Mouse (Mus musculus) intestine, postnatal 0 days (tissue): Measurements from ENCODE around the gene Dnajc28. TPM values are rescaled to one million over a fixed set of nuclear protein-coding genes. Genes with fewer than 3 reads are reported as not detected.

Experiments
- ATAC-seq: fragments of 200-750 bp; cut with Nextera tagmentation; 2 replicates; pipeline ENCODE4 v1.8.0; 2017; ENCODE audit warnings: mild to moderate bottlenecking, moderate TSS enrichment, moderate library complexity
- H3K27ac ChIP-seq: fragments of 300-500 bp; sonication (generic); 2 replicates; pipeline ENCODE4 v1.5.1; 2014; ENCODE audit warnings: mild to moderate bottlenecking, low read depth, low read length, moderate library complexity
- H3K27me3 ChIP-seq: fragments of 300-500 bp; sonication (generic); replicated peaks from 2 replicates; pipeline ENCODE4 v1.6.1; 2014; ENCODE audit warnings: low read length, mixed read lengths; ENCODE audit not compliant: control insufficient read depth, insufficient read depth
- H3K36me3 ChIP-seq: fragments of 300-500 bp; sonication (generic); 2 replicates; pipeline ENCODE4 v1.6.1; 2014; ENCODE audit warnings: mild to moderate bottlenecking, moderate library complexity; ENCODE audit not compliant: control insufficient read depth, insufficient read depth
- H3K4me1 ChIP-seq: fragments of 300-500 bp; sonication (generic); replicated peaks from 2 replicates; pipeline ENCODE4 v1.6.1; 2014; ENCODE audit warnings: antibody characterized with exemption, low read length, mixed read lengths; ENCODE audit not compliant: control insufficient read depth, insufficient read depth
- H3K4me2 ChIP-seq: fragments of 300-500 bp; sonication (generic); replicated peaks from 2 replicates; pipeline ENCODE4 v1.6.1; 2014; ENCODE audit warnings: low read depth, mild to moderate bottlenecking, moderate library complexity
- H3K4me3 ChIP-seq: fragments of 300-500 bp; sonication (generic); 2 replicates; pipeline ENCODE4 v1.5.1; 2014; ENCODE audit warnings: low read depth, low read length
- H3K9ac ChIP-seq: fragments of 300-500 bp; sonication (generic); 2 replicates; pipeline ENCODE4 v1.6.1; 2014; ENCODE audit warnings: mild to moderate bottlenecking, low read depth, low read length
- H3K9me3 ChIP-seq: fragments of 300-500 bp; sonication (generic); 2 replicates; pipeline ENCODE4 v1.6.1; 2016; ENCODE audit warnings: mixed run types; ENCODE audit not compliant: control insufficient read depth
- CTCF ChIP-seq: sonication (generic); IDR thresholded peaks from 2 replicates; pipeline ENCODE4 v1.5.1; 2016; ENCODE audit warnings: low read depth, mild to moderate bottlenecking, control low read depth, antibody characterized with exemption, moderate library complexity
- WGBS: fragments of 180-500 bp; shearing (Covaris S2); extraction: QIAGEN DNeasy Blood & Tissue Kit; methylation state at CpG from one replicate; pipeline ENCODE4 v1.1.7; 2014; 5-methylcytosine and 5-hydroxymethylcytosine counted together
- polyA plus RNA-seq: library from polyadenylated mRNA; unstranded; fragments of >200 nt; fragmentation: Nextera tagmentation; extraction: Ambion mirVana; gene quantifications from 2 replicates; pipeline ENCODE4 v1.2.1, GENCODE M21; 2015

Gene Dnajc28
- polyA plus RNA-seq = 1.0 and 1.5 TPM in 2 replicates

DNA sequence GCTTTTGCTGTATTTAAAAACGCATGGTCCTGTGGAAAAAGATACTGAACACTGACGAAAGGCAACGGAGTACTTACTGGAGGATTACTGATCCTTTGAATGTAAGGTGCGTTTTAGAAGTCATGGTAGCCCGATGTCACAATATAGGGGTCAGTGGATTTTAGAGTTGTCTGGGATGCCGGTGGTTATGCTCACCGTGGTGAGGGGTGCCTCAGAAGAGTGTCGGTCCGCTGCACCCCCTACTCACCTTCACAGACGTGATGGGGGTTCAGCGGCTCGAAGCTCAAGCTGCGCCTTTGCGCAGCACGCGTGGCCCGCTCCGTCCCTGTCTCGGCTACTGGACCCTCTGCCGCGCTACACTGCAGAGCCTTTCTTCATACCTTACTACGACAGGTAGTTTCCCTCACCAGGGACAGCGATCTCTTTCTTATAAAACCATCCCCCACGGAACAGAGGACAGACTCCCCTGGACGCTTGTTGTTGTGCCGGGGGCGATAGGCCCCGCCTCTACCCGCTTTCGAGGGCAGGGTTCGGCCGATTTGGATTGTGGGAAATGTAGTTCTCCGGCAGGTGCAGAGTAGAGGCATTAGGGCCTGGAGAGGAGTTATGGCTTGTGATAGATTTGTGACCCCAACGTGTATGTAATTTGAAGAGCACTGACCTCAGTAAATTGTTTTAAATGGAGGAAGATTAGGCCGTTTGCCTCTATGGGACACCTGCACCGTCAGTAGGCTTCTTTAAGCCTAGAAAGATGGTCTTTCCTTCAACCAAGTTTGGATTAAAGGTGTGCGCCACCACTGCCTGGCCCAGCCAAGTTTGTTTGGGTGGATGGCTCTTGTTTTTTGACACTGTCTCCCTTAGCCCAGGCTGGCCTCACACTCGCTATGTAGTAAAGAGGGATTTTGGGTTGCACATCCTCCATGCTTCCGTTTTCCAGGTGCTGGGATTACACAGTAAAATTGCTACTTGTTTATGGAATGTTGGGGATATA, at the start of gene Dnajc28:
TSS of gene Dnajc28 (minus strand) at position 516 of the 991 bp plus-strand sequence.
- no peak for TF ChIP-seq CTCF
- no peaks in the 10 kb centered on the region for H3K27me3 ChIP-seq
- peak within 1 kb of the TSS; percentile 75 for H3K4me3 ChIP-seq
- H3K27ac ChIP-seq = no peak within 1 kb of the TSS
- H3K4me1 ChIP-seq = no peaks in the 10 kb centered on the region
- H3K9ac ChIP-seq = peak within 1 kb of the TSS; percentile 62
- no peaks in the 10 kb centered on the region for H3K9me3 ChIP-seq
- H3K36me3 ChIP-seq = peaks cover 36% of the 10 kb centered on the region
- H3K4me2 ChIP-seq = peak within 1 kb of the TSS; percentile 97
- WGBS = 11% methylated on average over 39 of the region's 39 CpGs
- ATAC-seq = peak; percentile 83

DNA sequence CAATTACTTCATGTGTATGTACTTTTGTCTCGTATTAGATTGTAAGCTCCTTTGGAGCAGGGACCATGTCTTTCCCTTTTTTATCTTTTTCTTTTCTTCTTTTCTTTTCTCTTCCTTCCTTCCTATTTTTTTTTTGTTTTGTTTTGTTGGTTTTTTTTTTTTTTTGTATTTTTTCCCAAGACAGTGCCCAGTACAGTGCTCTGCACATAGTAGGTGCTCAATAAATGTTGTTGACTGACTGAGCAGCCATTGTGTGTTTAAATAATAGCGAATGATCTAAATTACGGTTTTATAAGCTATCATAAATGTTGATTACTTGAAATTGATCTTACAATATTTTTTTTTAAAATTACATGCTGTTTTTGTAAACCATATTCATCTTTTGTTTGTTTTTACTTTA, 45.0 kb upstream of the Dnajc28 start:
- Histone ChIP-seq H3K27me3 (no peaks in the 10 kb centered on the region), H3K9ac (no peak overlapping the region), H3K4me2 (no peak overlapping the region), H3K27ac (no peak overlapping the region), H3K4me1 (no peaks in the 10 kb centered on the region), H3K4me3 (no peak overlapping the region), H3K9me3 (no peaks in the 10 kb centered on the region), H3K36me3 (peaks cover 82% of the 10 kb centered on the region)
- TF ChIP-seq CTCF = no peak
- ATAC-seq = no peak
- 94% methylated on average over 3 of the region's 3 CpGs for WGBS

DNA sequence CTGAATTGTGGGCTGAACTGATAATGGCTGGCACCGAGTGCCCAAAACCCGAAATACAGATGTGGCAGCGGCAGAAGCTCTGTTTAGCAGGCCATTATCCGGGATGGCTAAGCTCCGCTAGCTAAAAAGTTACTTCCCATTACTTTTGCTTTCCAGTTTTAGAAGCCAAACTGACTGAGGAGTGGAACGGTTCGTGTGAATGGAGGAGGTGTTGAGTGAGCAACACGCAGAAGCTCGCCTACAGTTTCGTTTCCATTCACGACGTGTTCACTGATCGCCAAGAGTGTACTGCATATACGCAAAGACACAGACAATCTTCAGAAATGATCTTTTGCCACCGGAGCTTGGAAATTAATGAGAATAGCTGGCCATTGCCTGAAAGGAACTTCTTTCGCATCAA, 43.5 kb upstream of the Dnajc28 start:
- 93% methylated on average over 16 of the region's 16 CpGs for WGBS
- Histone ChIP-seq H3K4me1 (no peaks in the 10 kb centered on the region), H3K4me3 (no peak overlapping the region), H3K27me3 (no peaks in the 10 kb centered on the region), H3K9me3 (no peaks in the 10 kb centered on the region), H3K9ac (no peak overlapping the region), H3K4me2 (no peak overlapping the region), H3K36me3 (peaks cover 91% of the 10 kb centered on the region), H3K27ac (no peak overlapping the region)
- no peak for ATAC-seq
- TF ChIP-seq CTCF = no peak

DNA sequence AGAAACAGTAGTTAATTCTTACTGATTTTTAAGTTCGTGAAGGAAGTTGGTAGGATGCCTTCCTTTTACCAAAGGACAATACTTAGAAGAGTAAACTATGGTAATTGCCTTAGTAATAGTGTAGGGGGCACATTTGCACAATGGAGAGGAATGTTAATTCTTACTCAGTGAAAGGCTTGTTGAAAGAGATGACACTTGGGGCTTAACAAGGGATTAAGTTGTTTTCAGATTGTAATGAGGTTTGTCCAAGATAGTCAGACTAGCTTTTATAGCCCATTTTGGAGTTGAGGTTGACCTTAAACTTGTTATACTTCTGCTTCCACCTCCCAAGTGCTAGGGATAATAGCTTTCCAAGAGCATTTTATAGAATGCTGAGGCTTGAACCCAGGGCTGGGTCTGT, 42.6 kb upstream of the Dnajc28 start:
- Histone ChIP-seq H3K36me3 (peaks cover 94% of the 10 kb centered on the region), H3K9ac (no peak overlapping the region), H3K4me3 (no peak overlapping the region), H3K27ac (no peak overlapping the region; the same call in 1 of the 2 replicates), H3K27me3 (no peaks in the 10 kb centered on the region), H3K4me1 (no peaks in the 10 kb centered on the region), H3K4me2 (no peak overlapping the region), H3K9me3 (no peaks in the 10 kb centered on the region)
- ATAC-seq = no peak
- WGBS = 57% methylated on average over 1 of the region's 1 CpGs
- no peak for TF ChIP-seq CTCF

DNA sequence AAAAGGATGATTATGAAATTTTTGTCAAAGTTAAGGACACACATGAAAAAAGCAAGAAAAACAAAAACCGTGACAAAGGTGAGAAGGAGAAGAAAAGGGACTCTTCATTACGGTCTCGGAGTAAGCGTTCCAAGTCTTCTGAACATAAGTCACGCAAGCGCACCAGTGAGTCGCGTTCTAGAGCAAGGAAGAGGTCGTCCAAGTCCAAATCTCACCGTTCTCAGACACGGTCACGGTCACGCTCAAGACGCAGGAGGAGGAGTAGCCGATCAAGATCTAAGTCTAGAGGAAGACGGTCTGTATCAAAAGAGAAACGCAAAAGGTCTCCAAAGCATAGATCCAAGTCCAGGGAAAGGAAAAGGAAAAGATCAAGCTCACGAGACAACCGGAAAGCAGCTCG, 41.0 kb upstream of the Dnajc28 start:
- Histone ChIP-seq H3K4me2 (no peak overlapping the region), H3K4me3 (no peak overlapping the region), H3K4me1 (no peaks in the 10 kb centered on the region), H3K9me3 (no peaks in the 10 kb centered on the region), H3K27me3 (no peaks in the 10 kb centered on the region), H3K27ac (0 out of 2 replicates have a peak overlapping the region, but pooled peaks have one; percentile 4), H3K9ac (no peak overlapping the region), H3K36me3 (peaks cover 94% of the 10 kb centered on the region)
- ATAC-seq = no peak
- no peak for TF ChIP-seq CTCF
- 98% methylated on average over 20 of the region's 20 CpGs for WGBS

DNA sequence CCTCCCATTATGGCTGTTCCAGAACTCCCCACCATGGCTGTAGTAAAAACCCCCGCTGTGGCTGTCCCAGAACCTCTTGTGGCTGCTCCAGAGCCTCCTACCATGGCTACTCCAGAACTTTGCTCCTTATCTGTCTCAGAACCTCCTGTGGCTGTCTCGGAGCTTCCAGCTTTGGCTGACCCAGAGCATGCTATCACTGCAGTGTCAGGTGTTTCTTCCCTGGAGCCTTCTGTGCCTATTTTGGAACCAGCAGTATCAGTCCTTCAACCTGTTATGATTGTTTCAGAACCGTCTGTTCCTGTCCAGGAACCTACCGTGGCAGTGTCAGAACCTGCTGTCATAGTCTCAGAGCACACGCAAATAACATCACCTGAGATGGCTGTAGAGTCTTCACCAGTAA, 39.6 kb upstream of the Dnajc28 start:
- Histone ChIP-seq H3K27me3 (no peaks in the 10 kb centered on the region), H3K4me2 (no peak overlapping the region), H3K36me3 (peaks cover 90% of the 10 kb centered on the region), H3K4me1 (no peaks in the 10 kb centered on the region), H3K9me3 (no peaks in the 10 kb centered on the region), H3K9ac (no peak overlapping the region), H3K4me3 (no peak overlapping the region), H3K27ac (peak overlapping the region; percentile 11; the same call in 1 of the 2 replicates)
- no peak for ATAC-seq
- WGBS = 94% methylated on average over 5 of the region's 5 CpGs
- TF ChIP-seq CTCF = no peak
